Mouse (Mus musculus): ENCODE measurements around the gene Sycn.

The Sycn gene

GRCm38 (mm10) chr7:28558486-28558885 lies 17.8 kb downstream of the Sycn start:
- no peak for DNase-seq (ENCODE audit: low spot score in 2 of 2)

GRCm38 (mm10) chr7:28560856-28561255 lies 20.2 kb downstream of the Sycn start:
- no peak for DNase-seq (ENCODE audit: low spot score in 2 of 2)

GRCm38 (mm10) chr7:28561967-28562366 lies 21.3 kb downstream of the Sycn start:
- DNase-seq (ENCODE audit: low spot score in 2 of 2), result no peak

GRCm38 (mm10) chr7:28562371-28562770 lies 21.7 kb downstream of the Sycn start:
- DNase-seq (ENCODE audit: low spot score in 2 of 2), result no peak

GRCm38 (mm10) chr7:28562951-28563350 lies 22.3 kb downstream of the Sycn start:
- DNase-seq (ENCODE audit: low spot score in 2 of 2), result no peak

GRCm38 (mm10) chr7:28565407-28565806 lies 24.7 kb downstream of the Sycn start:
- DNase-seq (ENCODE audit: low spot score in 2 of 2), result no peak

GRCm38 (mm10) chr7:28567539-28567938 lies 26.9 kb downstream of the Sycn start:
- no peak for DNase-seq (ENCODE audit: low spot score in 2 of 2)

GRCm38 (mm10) chr7:28568253-28568652 lies 27.6 kb downstream of the Sycn start:
- DNase-seq (ENCODE audit: low spot score in 2 of 2), result peak in 1 of 2 experiments; percentile 70

GRCm38 (mm10) chr7:28570291-28570981 lies 29.8 kb downstream of the Sycn start:
- DNase-seq (ENCODE audit: low spot score in 2 of 2), result no peak

- DNase-seq (ENCODE audit: low spot score in 2 of 2), result no peak
Measured at GRCm38 (mm10) chr7:28570982-28571682, 30.4 kb downstream of the Sycn start.

- DNase-seq (ENCODE audit: low spot score in 2 of 2), result no peak
Measured at GRCm38 (mm10) chr7:28572689-28573088, 32.0 kb downstream of the Sycn start.

- DNase-seq (ENCODE audit: low spot score in 2 of 2), result no peak
Measured at GRCm38 (mm10) chr7:28573236-28573635, 32.6 kb downstream of the Sycn start.

GRCm38 (mm10) chr7:28575597-28575996 lies 34.9 kb downstream of the Sycn start:
- no peak for DNase-seq (ENCODE audit: low spot score in 2 of 2)

- no peak for DNase-seq (ENCODE audit: low spot score in 2 of 2)
Measured at GRCm38 (mm10) chr7:28576271-28576914, 35.7 kb downstream of the Sycn start.

- no peak for DNase-seq (ENCODE audit: low spot score in 2 of 2)
Measured at GRCm38 (mm10) chr7:28577826-28578542, 37.3 kb downstream of the Sycn start.

GRCm38 (mm10) chr7:28578543-28579053 lies 37.9 kb downstream of the Sycn start:
- no peak for DNase-seq (ENCODE audit: low spot score in 2 of 2)

- DNase-seq (ENCODE audit: low spot score in 2 of 2), result no peak
Measured at GRCm38 (mm10) chr7:28579826-28580225, 39.1 kb downstream of the Sycn start.

- DNase-seq (ENCODE audit: low spot score in 2 of 2), result no peak
Measured at GRCm38 (mm10) chr7:28581721-28582120, 41.0 kb downstream of the Sycn start.

GRCm38 (mm10) chr7:28582841-28583240 lies 42.2 kb downstream of the Sycn start:
- no peak for DNase-seq (ENCODE audit: low spot score in 2 of 2)

GRCm38 (mm10) chr7:28583570-28584344 lies 43.1 kb downstream of the Sycn start:
- DNase-seq (ENCODE audit: low spot score in 2 of 2), result peak in 1 of 2 experiments; percentile 49

GRCm38 (mm10) chr7:28584468-28584867 lies 43.8 kb downstream of the Sycn start:
- no peak for DNase-seq (ENCODE audit: low spot score in 2 of 2)

All from left cerebral cortex, adult 9 months (tissue).